ENCODE assay signal across 8 mouse cellular contexts in genomic region chr11:114745134-114745533, GRCm38 (mm10). TPM values are rescaled to one million over a fixed set of nuclear protein-coding genes. Genes with fewer than 3 reads are reported as not detected.
DNase-seq lines count a peak whose midpoint lies in the region; ATAC-seq and TF ChIP-seq lines count a peak whose summit lies in the region.

No protein-coding gene starts in this region.

- no peak for TF ChIP-seq POLR2A in heart, adult 2 months (IDR thresholded peaks at IDR 0.05; ENCODE audit: insufficient read depth, low read depth, low read length)

- no peak overlapping the region for H3K9ac ChIP-seq in embryonic facial prominence, embryonic 12.5 days
- no peak overlapping the region; the same call in 1 of the 2 replicates for H3K9ac ChIP-seq in heart, adult 2 months (ENCODE audit: low read depth, low read length)
- no peak overlapping the region for H3K9ac ChIP-seq in limb, embryonic 12.5 days (replicated peaks)

- H3K27ac ChIP-seq in embryonic facial prominence, embryonic 12.5 days = no peak overlapping the region
- H3K27ac ChIP-seq in heart, adult 2 months = no peak overlapping the region
- no peak overlapping the region for H3K27ac ChIP-seq in limb, embryonic 12.5 days

- peak; percentile 60 for DNase-seq in 3134 (ENCODE audit: extremely low read depth, insufficient read length, low spot score)
- DNase-seq in adrenal gland, postnatal 25 days = peak; percentile 93
- DNase-seq in heart, adult 2 months = peak; percentile 85 to 94
- peak; percentile 75 to 92 for DNase-seq in kidney, adult 8-10 months
- peak; percentile 70 to 85 for DNase-seq in monocyte, adult 2 months (ENCODE audit: low read depth in 1 of 2, low spot score in 2 of 2)
- peak; percentile 77 to 87 for DNase-seq in spleen, postnatal 14 days (ENCODE audit: low spot score in 2 of 2)

- intact Hi-C loops in heart, adult 2 months (cut with DNase I) = loop anchor here (1.0 to 2.0 kb wide), 2 partner anchors 44 to 168 kb away; no protein-coding TSS in a partner anchor

- no peak for ATAC-seq in embryonic facial prominence, embryonic 12.5 days (ENCODE audit: insufficient number of reproducible peaks, insufficient read depth, low FRiP score, low TSS enrichment)
- ATAC-seq in limb, embryonic 12.5 days (ENCODE audit: insufficient number of reproducible peaks, insufficient read depth, low FRiP score, low TSS enrichment, low read depth) = peak; percentile 63; the same call in 1 of the 2 replicates

- 3% methylated on average over 12 of the region's 12 CpGs for WGBS in embryonic facial prominence, embryonic 12.5 days
- WGBS in heart, adult 2 months = under 1% methylated on average over 12 of the region's 12 CpGs
- WGBS in limb, embryonic 12.5 days = 2% methylated on average over 12 of the region's 12 CpGs

- peak; percentile 93 for TF ChIP-seq CTCF in heart, adult 2 months (IDR thresholded peaks at IDR 0.05)

- peak; percentile 84; the same call in 1 of the 2 replicates for TF ChIP-seq EP300 in heart, adult 2 months (IDR thresholded peaks at IDR 0.05; ENCODE audit: insufficient read depth, low read depth, low read length)

- no peaks in the 10 kb centered on the region for H3K9me3 ChIP-seq in embryonic facial prominence, embryonic 12.5 days
- no peaks in the 10 kb centered on the region for H3K9me3 ChIP-seq in limb, embryonic 12.5 days

- peak overlapping the region; percentile 31 for H3K4me2 ChIP-seq in embryonic facial prominence, embryonic 12.5 days (replicated peaks)
- H3K4me2 ChIP-seq in limb, embryonic 12.5 days = peak overlapping the region; percentile 29; the same call in 1 of the 2 replicates

- H3K27me3 ChIP-seq in embryonic facial prominence, embryonic 12.5 days = no peaks in the 10 kb centered on the region
- H3K27me3 ChIP-seq in heart, adult 2 months (ENCODE audit: control insufficient read depth, insufficient read depth, low read length) = no peaks in the 10 kb centered on the region
- H3K27me3 ChIP-seq in limb, embryonic 12.5 days = peaks cover 14% of the 10 kb centered on the region

- peaks cover 4% of the 10 kb centered on the region; the same call in 1 of the 2 replicates for H3K4me1 ChIP-seq in embryonic facial prominence, embryonic 12.5 days
- H3K4me1 ChIP-seq in heart, adult 2 months (ENCODE audit: control insufficient read depth, insufficient read depth, low read length) = 0 out of 2 replicates have a peak, but pooled peaks cover 1% of the 10 kb centered on the region
- peaks cover 6% of the 10 kb centered on the region for H3K4me1 ChIP-seq in limb, embryonic 12.5 days (replicated peaks)

- no peaks in the 10 kb centered on the region for H3K79me2 ChIP-seq in heart, adult 2 months (replicated peaks; ENCODE audit: control insufficient read depth, insufficient read depth, low read length)

- H3K36me3 ChIP-seq in embryonic facial prominence, embryonic 12.5 days = no peaks in the 10 kb centered on the region
- H3K36me3 ChIP-seq in heart, adult 2 months (ENCODE audit: control insufficient read depth, insufficient read depth, low read length) = no peaks in the 10 kb centered on the region
- no peaks in the 10 kb centered on the region for H3K36me3 ChIP-seq in limb, embryonic 12.5 days

- H3K4me3 ChIP-seq in embryonic facial prominence, embryonic 12.5 days = no peak overlapping the region
- no peak overlapping the region for H3K4me3 ChIP-seq in heart, adult 2 months
- no peak overlapping the region for H3K4me3 ChIP-seq in limb, embryonic 12.5 days (replicated peaks)

RNA-seq across cellular contexts. Expression of gene Dnaic2, which starts 17.9 kb away (rescaled TPM):
- total RNA-seq in adrenal gland, postnatal 25 days (2021) = 0.67 and 1.2 TPM in 2 replicates
- polyA plus RNA-seq in embryonic facial prominence, embryonic 12.5 days (2016; fragmentation: Nextera tagmentation; extraction: Ambion mirVana) = 2.0 and 2.2 TPM in 2 replicates
- total RNA-seq in heart, adult 2 months (2021) = under 1 TPM; 0.16 to 0.18 TPM
- 0.44 and 1.5 TPM in 2 replicates for polyA plus RNA-seq in heart, adult 2 months (2012; rRNA removed)
- 0.50 and 0.67 TPM in 2 replicates for polyA plus RNA-seq in limb, embryonic 12.5 days (2016; fragmentation: Nextera tagmentation; extraction: Ambion mirVana)

RNA-seq across cellular contexts. Expression of gene Kif19a, which starts 20.1 kb away (rescaled TPM):
- 0.43 TPM in 1 of 2 replicates, not detected in the other for total RNA-seq in adrenal gland, postnatal 25 days (2021)
- 2.1 and 2.4 TPM in 2 replicates for polyA plus RNA-seq in embryonic facial prominence, embryonic 12.5 days (2016; fragmentation: Nextera tagmentation; extraction: Ambion mirVana)
- under 1 TPM; 0.18 to 0.21 TPM for total RNA-seq in heart, adult 2 months (2021)
- polyA plus RNA-seq in heart, adult 2 months (2012; rRNA removed) = 0.32 and 1.2 TPM in 2 replicates
- polyA plus RNA-seq in limb, embryonic 12.5 days (2016; fragmentation: Nextera tagmentation; extraction: Ambion mirVana) = 0.06 TPM in 1 of 2 replicates, not detected in the other

RNA-seq across cellular contexts. Expression of gene Btbd17, which starts 50.6 kb away (rescaled TPM):
- total RNA-seq in adrenal gland, postnatal 25 days (2021) = not detected in 2 replicates
- polyA plus RNA-seq in embryonic facial prominence, embryonic 12.5 days (2016; fragmentation: Nextera tagmentation; extraction: Ambion mirVana) = 7.6 and 8.7 TPM in 2 replicates
- total RNA-seq in heart, adult 2 months (2021) = not detected
- polyA plus RNA-seq in heart, adult 2 months (2012; rRNA removed) = 0.06 TPM in 1 of 2 replicates, not detected in the other
- polyA plus RNA-seq in limb, embryonic 12.5 days (2016; fragmentation: Nextera tagmentation; extraction: Ambion mirVana) = 1.5 TPM in 2 replicates

RNA-seq across cellular contexts. Expression of gene Gpr142, which starts 53.6 kb away (rescaled TPM):
- not detected in 2 replicates for total RNA-seq in adrenal gland, postnatal 25 days (2021)
- polyA plus RNA-seq in embryonic facial prominence, embryonic 12.5 days (2016; fragmentation: Nextera tagmentation; extraction: Ambion mirVana) = not detected in 2 replicates
- total RNA-seq in heart, adult 2 months (2021) = not detected
- not detected in 2 replicates for polyA plus RNA-seq in heart, adult 2 months (2012; rRNA removed)
- not detected in 2 replicates for polyA plus RNA-seq in limb, embryonic 12.5 days (2016; fragmentation: Nextera tagmentation; extraction: Ambion mirVana)
